Mouse (Mus musculus) forebrain, embryonic 16.5 days (tissue): ENCODE data around the gene Gatad2a. TPM values are rescaled to one million over a fixed set of nuclear protein-coding genes. Genes with fewer than 3 reads are reported as not detected.
A peak's percentile ranks its signal among the peaks of the same experiment; 100 is the strongest.
"Not testable (repeated sequence)": the region's sequence is repeated elsewhere in the genome, so short reads cannot be mapped to it uniquely, and the experiment has no call there.

Experiments used
- ATAC-seq: fragments of 200-750 bp; cut with Nextera tagmentation; 2 replicates; pipeline ENCODE4 v1.8.0; 2017; ENCODE audit warnings: mild to moderate bottlenecking, moderate library complexity
- H3K27ac ChIP-seq: fragments of 300-500 bp; sonication (generic); 2 replicates; pipeline ENCODE4 v1.5.1; 2014; ENCODE audit warnings: low read length, control low read depth
- H3K27me3 ChIP-seq: fragments of 300-500 bp; sonication (generic); replicated peaks from 2 replicates; pipeline ENCODE4 v1.6.1; 2014; ENCODE audit warnings: low read length; ENCODE audit not compliant: control insufficient read depth, insufficient read depth
- H3K36me3 ChIP-seq: fragments of 300-500 bp; sonication (generic); 2 replicates; pipeline ENCODE4 v1.6.1; 2014; ENCODE audit not compliant: control insufficient read depth, insufficient read depth
- H3K4me1 ChIP-seq: fragments of 300-500 bp; sonication (generic); replicated peaks from 2 replicates; pipeline ENCODE4 v1.6.1; 2014; ENCODE audit warnings: low read length; ENCODE audit not compliant: control insufficient read depth, insufficient read depth
- H3K4me2 ChIP-seq: fragments of 300-500 bp; sonication (generic); 2 replicates; pipeline ENCODE4 v1.6.1; 2014; ENCODE audit warnings: mild to moderate bottlenecking, low read length, control low read depth
- H3K4me3 ChIP-seq: fragments of 300-500 bp; sonication (generic); replicated peaks from 2 replicates; pipeline ENCODE4 v1.5.1; 2014; ENCODE audit warnings: mild to moderate bottlenecking, low read length, control low read depth
- H3K9ac ChIP-seq: fragments of 300-500 bp; sonication (generic); replicated peaks from 2 replicates; pipeline ENCODE4 v1.6.1; 2014; ENCODE audit warnings: low read depth, low read length, control low read depth
- H3K9me3 ChIP-seq: fragments of 300-500 bp; sonication (generic); 2 replicates; pipeline ENCODE4 v1.6.1; 2016; ENCODE audit warnings: low read length; ENCODE audit not compliant: control insufficient read depth
- WGBS: fragments of 180-500 bp; shearing (Covaris S2); extraction: QIAGEN DNeasy Blood & Tissue Kit; methylation state at CpG from one replicate; pipeline ENCODE4 v1.1.7; 2014; 5-methylcytosine and 5-hydroxymethylcytosine counted together
- polyA plus RNA-seq: library from polyadenylated mRNA; unstranded; fragments of >200 nt; fragmentation: Nextera tagmentation; extraction: Ambion mirVana; gene quantifications from 2 replicates; pipeline ENCODE4 v1.2.1, GENCODE M21; 2015

The Gatad2a gene
- polyA plus RNA-seq, 1 experiment from 2014 or later, result 22.6 TPM

GRCm38 (mm10) chr8:69954642-69955041, 41.5 kb downstream of the Gatad2a start:
- H3K27ac ChIP-seq, result no peak overlapping the region
- no peaks in the 10 kb centered on the region for H3K36me3 ChIP-seq
- no peak overlapping the region for H3K9ac ChIP-seq
- H3K9me3 ChIP-seq, result no peaks in the 10 kb centered on the region
- 74% methylated on average over 1 of the region's 1 CpGs for WGBS
- no peak for ATAC-seq
- no peaks in the 10 kb centered on the region for H3K4me1 ChIP-seq
- no peaks in the 10 kb centered on the region for H3K27me3 ChIP-seq
- no peak overlapping the region for H3K4me2 ChIP-seq
- H3K4me3 ChIP-seq, result no peak overlapping the region

DNA sequence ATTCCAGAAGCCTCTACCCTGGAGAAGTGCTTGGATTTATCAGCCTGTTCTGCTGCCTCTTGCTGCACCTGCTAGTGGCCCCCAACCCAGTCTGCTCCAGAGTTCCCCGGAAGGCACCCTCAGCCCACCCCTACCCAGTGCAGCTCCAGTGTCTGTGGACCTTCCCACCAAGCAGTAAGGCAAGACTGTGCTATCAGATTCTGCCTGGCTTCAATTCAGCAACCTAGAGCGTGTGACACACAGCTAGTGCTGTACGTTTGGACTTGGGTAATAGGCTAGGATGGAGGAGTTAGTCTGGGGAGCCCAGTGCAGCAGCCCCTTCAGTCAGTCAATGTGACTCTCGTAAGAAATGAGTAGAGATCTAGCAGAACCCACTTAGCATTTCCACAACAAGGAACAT, 42.0 kb downstream of the Gatad2a start:
- 76% methylated on average over 4 of the region's 4 CpGs for WGBS
- no peak overlapping the region for H3K27ac ChIP-seq
- ATAC-seq, result no peak
- H3K9me3 ChIP-seq, result no peaks in the 10 kb centered on the region
- H3K4me3 ChIP-seq, result no peak overlapping the region
- no peaks in the 10 kb centered on the region for H3K36me3 ChIP-seq
- H3K4me1 ChIP-seq, result no peaks in the 10 kb centered on the region
- H3K9ac ChIP-seq, result no peak overlapping the region
- no peaks in the 10 kb centered on the region for H3K27me3 ChIP-seq
- H3K4me2 ChIP-seq, result no peak overlapping the region

DNA sequence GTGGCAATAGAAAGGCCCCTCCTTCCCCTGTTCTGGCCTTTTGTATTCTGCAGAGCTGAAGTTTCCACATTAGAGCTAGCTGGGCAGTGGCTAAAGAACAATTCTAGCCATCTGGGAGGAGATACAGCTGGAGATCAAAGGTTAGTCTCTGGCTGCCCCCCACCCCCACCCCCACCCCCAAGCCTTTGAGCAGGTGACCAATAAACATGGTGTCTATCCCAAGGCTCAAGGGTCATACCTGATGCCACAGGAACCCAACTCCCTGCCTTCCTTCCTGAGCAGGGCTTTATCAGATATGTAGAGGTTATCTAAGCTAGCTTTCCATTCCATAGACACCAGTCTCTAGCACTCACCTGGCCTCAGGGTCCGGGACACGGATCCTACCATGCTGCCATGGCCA, 45.9 kb downstream of the Gatad2a start:
- Histone ChIP-seq H3K4me2 (no peak overlapping the region), H3K27me3 (no peaks in the 10 kb centered on the region)
- ATAC-seq, result no peak

GRCm38 (mm10) chr8:69942495-69942894, 53.7 kb downstream of the Gatad2a start:
- H3K27ac ChIP-seq, H3K4me1 ChIP-seq, ATAC-seq, H3K4me3 ChIP-seq, H3K9me3 ChIP-seq, H3K36me3 ChIP-seq, H3K9ac ChIP-seq, H3K27me3 ChIP-seq, H3K4me2 ChIP-seq: not testable (repeated sequence)
- 89% methylated on average over 2 of the region's 3 CpGs for WGBS

More for the DNA sequence above, 45.9 kb downstream of the Gatad2a start:
- Histone ChIP-seq H3K4me1 (no peaks in the 10 kb centered on the region), H3K9ac (no peak overlapping the region), H3K36me3 (no peaks in the 10 kb centered on the region), H3K4me3 (no peak overlapping the region), H3K9me3 (no peaks in the 10 kb centered on the region), H3K27ac (no peak overlapping the region)
- 92% methylated on average over 2 of the region's 2 CpGs for WGBS

- ATAC-seq, result no peak
- Histone ChIP-seq H3K9ac (no peak overlapping the region), H3K4me3 (no peak overlapping the region), H3K9me3 (no peaks in the 10 kb centered on the region), H3K27ac (no peak overlapping the region), H3K4me2 (no peak overlapping the region), H3K4me1 (no peaks in the 10 kb centered on the region), H3K36me3 (no peaks in the 10 kb centered on the region), H3K27me3 (no peaks in the 10 kb centered on the region)
- WGBS, result 86% methylated on average over 2 of the region's 2 CpGs
Observed at GRCm38 (mm10) chr8:69940386-69940785, 55.8 kb downstream of the Gatad2a start.

DNA sequence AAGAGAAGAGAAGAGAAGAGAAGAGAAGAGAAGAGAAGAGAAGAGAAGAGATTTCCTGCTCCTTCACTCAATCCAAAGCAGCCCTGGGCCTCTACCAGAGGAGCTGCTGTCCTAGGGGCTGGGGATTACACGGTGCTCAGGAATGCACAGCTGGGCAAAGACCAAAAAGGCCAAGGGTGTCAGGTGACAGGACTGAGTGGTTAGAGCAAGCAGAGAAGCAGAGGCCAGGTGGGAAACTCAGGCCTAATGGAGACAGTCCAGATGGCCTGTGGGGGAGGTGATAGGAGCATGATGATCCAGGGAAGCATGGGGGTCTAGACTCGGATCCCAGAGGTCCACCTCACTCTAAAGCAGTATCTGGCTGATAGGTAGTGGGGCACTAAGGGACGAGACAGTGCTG, 56.6 kb downstream of the Gatad2a start:
- Histone ChIP-seq H3K9me3 (no peaks in the 10 kb centered on the region), H3K4me2 (no peak overlapping the region), H3K27ac (no peak overlapping the region), H3K27me3 (no peaks in the 10 kb centered on the region), H3K4me3 (no peak overlapping the region), H3K4me1 (no peaks in the 10 kb centered on the region), H3K36me3 (no peaks in the 10 kb centered on the region), H3K9ac (no peak overlapping the region)
- WGBS, result 54% methylated on average over 3 of the region's 3 CpGs
- ATAC-seq, result no peak

- no peak overlapping the region for H3K4me3 ChIP-seq
- no peak for ATAC-seq
- H3K9me3 ChIP-seq, result no peaks in the 10 kb centered on the region
- no peaks in the 10 kb centered on the region for H3K27me3 ChIP-seq
- H3K4me1 ChIP-seq, result no peaks in the 10 kb centered on the region
- 92% methylated on average over 6 of the region's 6 CpGs for WGBS
- H3K36me3 ChIP-seq, result no peaks in the 10 kb centered on the region
- no peak overlapping the region for H3K4me2 ChIP-seq
- H3K27ac ChIP-seq, result no peak overlapping the region
- H3K9ac ChIP-seq, result no peak overlapping the region
Observed at GRCm38 (mm10) chr8:69938245-69938982, 57.8 kb downstream of the Gatad2a start.

GRCm38 (mm10) chr8:69937466-69937865, 58.7 kb downstream of the Gatad2a start:
- 81% methylated on average over 3 of the region's 3 CpGs for WGBS
- no peaks in the 10 kb centered on the region for H3K36me3 ChIP-seq
- ATAC-seq, result no peak
- no peaks in the 10 kb centered on the region for H3K27me3 ChIP-seq
- H3K9me3 ChIP-seq, result no peaks in the 10 kb centered on the region
- H3K4me3 ChIP-seq, result no peak overlapping the region
- no peak overlapping the region for H3K27ac ChIP-seq
- no peak overlapping the region for H3K9ac ChIP-seq
- H3K4me2 ChIP-seq, result no peak overlapping the region
- no peaks in the 10 kb centered on the region for H3K4me1 ChIP-seq

DNA sequence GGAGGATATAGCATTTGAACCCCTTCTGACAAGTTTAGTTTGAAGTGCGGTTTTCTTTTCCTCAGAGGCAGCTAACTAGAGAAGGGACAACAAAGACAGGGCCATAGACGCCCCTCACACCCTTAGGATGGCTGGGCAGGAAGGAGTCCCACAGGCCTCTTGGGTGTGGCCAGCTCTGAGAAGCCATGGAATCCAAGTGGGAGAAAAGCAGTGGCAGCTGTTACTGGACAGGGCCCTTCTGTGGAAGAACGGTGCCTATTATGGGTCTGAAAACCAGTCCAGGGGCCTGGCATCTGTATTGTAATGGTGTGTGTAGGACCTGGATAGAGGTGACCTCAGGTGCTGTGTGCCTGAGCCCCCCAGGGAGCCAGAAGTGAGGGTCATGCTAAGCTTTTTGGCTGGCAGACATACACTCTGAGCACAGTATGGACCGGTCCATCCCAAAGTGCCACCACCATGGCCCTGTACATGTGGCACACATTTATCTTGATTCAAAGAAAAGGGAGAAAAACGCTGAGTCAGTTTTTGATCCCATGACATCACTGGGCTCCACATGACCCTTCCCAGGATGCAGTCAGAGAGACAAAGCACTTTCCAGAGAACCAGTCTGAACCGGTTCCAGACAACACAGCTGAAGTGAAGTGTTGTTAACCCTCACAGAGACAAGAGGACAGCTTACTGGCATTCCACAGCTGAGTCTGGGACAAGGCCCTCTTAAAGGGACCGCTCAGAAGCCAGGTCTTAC, 60.0 kb downstream of the Gatad2a start:
- H3K4me1 ChIP-seq, result no peaks in the 10 kb centered on the region
- no peaks in the 10 kb centered on the region for H3K27me3 ChIP-seq
- H3K9ac ChIP-seq, result no peak overlapping the region
- H3K9me3 ChIP-seq, result no peaks in the 10 kb centered on the region
- 54% methylated on average over 7 of the region's 7 CpGs for WGBS
- no peaks in the 10 kb centered on the region for H3K36me3 ChIP-seq
- H3K4me3 ChIP-seq, result no peak overlapping the region
- peak; percentile 38; the same call in 1 of the 2 replicates for ATAC-seq
- no peak overlapping the region; the same call in 1 of the 2 replicates for H3K27ac ChIP-seq
- no peak overlapping the region for H3K4me2 ChIP-seq
